Mouse (Mus musculus) splenic B cell, adult 2 months (primary cell): Measurements from ENCODE around the gene Clptm1.

Experiments used
- DNase-seq: peaks from one replicate; pipeline ENCODE4 v3.0.0-alpha.2; 2011; ENCODE audit warnings: low read depth, low spot score
- H3K27me3 ChIP-seq: 2 replicates; pipeline ENCODE4 v1.6.1; 2012; ENCODE audit warnings: mild to moderate bottlenecking, low read length, moderate library complexity, mixed read lengths; ENCODE audit not compliant: control insufficient read depth, poor library complexity, insufficient read depth, severe bottlenecking
- H3K36me3 ChIP-seq: 2 replicates; pipeline ENCODE4 v1.6.1; 2012; ENCODE audit warnings: mild to moderate bottlenecking, low read length, moderate library complexity, mixed read lengths; ENCODE audit not compliant: control insufficient read depth, poor library complexity, insufficient read depth, severe bottlenecking

Gene Clptm1

DNA sequence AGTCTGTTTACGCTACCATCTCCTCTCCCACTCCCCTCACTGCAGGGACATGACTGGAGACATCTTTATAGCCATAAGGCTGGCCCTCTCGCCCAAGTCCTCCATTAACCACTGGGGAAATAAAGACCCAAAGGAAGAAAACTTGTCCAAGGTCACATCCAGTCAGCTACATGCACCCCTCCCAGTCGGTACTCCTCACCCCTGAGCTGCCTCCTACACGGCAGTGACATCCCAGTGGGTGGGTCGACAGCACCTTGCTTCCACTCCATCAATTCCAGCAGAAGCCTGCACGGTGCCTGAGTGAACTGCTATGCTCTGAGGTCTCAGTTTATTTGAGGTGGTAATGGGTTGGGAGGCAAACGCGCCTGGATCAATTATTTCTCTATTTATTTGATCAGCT is 893 bp downstream of the Clptm1 start:
- no peak for DNase-seq
- H3K36me3 ChIP-seq: no peaks in the 10 kb centered on the region; the same call in 1 of the 2 replicates
- H3K27me3 ChIP-seq: no peaks in the 10 kb centered on the region

DNA sequence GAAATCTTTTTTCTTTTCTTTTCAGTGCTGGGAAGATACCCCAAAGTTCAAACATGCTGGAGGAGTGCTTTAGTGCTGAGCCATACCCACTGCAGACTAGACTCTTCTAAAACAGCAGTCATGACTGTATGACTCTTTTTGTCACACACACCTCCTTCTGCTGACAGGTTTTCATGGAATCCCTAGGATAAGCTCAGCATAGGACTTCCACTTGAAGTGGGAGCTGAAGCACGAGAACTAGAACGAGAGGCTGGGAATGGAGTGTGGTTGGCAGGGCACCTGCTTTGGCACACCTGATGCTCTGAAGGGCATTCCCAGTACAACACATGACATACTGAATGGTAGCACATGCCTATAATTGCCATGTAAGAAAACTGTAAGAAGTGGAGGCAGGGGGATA is 12.2 kb downstream of the Clptm1 start:
- Histone ChIP-seq H3K36me3 (peaks cover 8% of the 10 kb centered on the region), H3K27me3 (no peaks in the 10 kb centered on the region)
- DNase-seq: no peak

DNA sequence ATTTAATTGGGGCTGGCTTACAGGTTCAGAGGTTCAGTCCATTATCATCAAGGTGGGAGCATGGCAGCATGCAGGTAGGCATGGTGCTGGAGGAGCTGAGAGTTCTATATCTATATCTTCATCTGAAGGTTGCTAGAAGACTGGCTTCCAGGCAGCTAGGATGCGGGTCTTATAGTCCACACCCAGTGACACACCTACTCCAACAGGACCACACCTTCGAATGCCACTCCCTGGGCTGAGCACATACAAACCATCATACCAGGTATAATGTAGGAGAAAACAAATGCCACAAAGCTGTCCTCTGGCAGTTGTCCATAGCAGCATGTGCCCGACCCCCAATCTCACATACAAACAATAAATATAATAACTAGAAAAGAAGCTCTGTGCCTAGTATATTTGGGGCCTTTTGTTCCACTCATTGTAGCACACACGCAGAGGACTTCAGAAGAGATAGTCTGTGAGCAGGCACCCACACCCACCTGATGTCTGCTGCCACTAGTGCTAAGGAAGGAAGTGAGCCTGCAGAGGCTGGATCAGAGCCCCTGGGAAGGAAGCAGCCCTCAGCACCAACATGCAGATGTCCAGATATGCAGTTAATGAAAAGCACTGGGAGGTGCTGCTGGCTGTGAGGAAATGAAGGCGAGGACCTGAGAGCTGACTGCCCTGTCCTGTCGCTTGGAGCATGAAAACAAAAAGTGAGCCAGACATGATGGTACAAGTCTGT is 13.6 kb downstream of the Clptm1 start:
- Histone ChIP-seq H3K27me3 (no peaks in the 10 kb centered on the region), H3K36me3 (peaks cover 11% of the 10 kb centered on the region)
- DNase-seq: no peak

DNA sequence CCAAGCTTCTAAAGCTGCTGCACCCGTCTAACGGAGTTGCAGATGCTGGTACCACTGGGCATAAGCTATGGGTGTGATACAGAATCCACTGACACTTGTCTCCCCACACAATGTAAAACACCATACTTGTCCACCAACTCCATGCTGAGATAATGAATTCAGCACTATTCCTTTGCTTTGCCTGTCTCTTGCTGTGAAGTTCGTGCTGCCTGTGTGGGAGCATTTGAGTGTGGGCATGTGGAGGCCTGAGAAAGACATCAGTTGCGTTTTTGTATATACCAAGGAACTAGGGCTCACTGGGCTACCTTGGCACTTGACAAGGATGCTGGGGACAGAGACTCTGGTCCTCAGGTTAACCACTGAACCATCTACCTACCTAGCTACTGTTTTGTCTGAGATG is 23.6 kb downstream of the Clptm1 start:
- DNase-seq: no peak
- H3K27me3 ChIP-seq: no peaks in the 10 kb centered on the region
- peaks cover 30% of the 10 kb centered on the region for H3K36me3 ChIP-seq

DNA sequence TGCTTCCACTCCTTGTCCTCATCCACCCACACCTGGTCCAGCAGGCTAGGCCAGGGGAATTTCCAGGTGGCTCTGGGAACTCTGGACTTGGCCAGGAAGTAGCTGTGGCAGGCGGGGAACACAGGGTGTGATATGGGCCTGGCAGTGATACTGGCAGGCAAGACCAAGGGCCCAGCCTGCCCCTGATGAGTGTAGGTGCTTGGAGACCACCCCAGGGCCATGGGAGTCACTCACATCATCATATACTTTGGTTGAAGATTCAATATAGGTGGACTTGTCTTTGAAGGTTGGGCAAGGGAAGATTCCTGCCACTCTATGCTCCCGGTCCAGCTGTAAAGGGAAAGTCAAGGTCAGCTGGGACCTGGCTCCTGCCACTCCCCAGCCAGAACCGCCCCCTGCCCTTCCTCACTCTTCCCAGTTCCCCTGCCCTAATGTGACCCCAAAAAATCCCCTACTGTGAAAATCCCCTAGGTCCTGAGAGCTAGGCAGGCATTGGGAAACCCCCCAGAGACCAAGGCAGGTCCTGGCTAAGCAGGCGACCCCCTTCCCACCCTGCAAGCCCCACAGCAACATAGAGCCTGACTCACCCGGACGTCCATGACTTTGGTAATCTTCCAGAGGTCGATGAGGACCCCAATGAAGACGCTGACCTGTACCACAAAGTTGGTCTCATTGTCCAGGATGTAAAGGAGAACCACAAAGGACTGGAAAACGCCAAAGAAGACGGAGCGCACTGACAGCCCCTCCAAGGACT is 29.6 kb downstream of the Clptm1 start:
- no peak for DNase-seq
- peaks cover 22% of the 10 kb centered on the region for H3K36me3 ChIP-seq
- no peaks in the 10 kb centered on the region for H3K27me3 ChIP-seq

DNA sequence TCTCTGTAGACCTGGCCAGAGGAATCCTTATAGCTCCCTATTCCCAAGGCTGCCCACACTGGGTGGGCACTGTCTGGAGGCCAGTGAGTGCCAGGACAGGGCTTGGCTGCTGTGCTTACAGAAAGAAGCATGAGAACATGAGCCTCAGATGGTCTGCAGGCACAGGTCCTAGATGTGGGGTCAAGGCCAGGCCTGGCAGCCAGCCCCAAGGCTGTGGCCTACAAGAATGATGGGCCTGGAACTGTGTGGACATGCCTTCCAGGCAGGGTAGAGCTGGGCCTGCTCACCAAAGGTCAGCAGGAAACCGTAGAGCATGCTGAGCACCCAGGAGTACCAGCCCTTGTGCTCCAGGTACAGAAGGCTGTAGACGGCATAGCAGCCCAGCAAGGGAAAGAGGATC is 30.2 kb downstream of the Clptm1 start:
- H3K36me3 ChIP-seq: peaks cover 22% of the 10 kb centered on the region
- H3K27me3 ChIP-seq: no peaks in the 10 kb centered on the region
- no peak for DNase-seq

DNA sequence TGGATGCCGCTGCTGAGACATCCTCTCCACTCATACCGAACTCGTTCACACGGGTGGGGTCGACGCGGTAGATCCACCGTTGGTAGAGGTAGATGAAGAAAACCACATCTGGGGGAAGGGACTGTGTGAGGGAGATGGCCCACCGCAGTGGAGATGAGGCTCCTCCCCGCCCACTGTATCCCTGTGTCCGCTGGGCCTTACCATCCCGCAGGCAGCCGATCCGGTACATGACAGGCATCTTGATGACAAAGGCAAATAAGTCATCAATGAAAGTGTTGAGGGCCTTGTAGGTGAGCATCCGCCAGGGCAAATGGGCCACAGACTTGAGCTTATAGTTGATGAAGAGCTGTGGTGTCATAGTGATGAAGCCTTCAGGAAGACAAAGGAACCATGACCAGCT is 31.0 kb downstream of the Clptm1 start:
- Histone ChIP-seq H3K27me3 (no peaks in the 10 kb centered on the region), H3K36me3 (peaks cover 22% of the 10 kb centered on the region)
- no peak for DNase-seq

DNA sequence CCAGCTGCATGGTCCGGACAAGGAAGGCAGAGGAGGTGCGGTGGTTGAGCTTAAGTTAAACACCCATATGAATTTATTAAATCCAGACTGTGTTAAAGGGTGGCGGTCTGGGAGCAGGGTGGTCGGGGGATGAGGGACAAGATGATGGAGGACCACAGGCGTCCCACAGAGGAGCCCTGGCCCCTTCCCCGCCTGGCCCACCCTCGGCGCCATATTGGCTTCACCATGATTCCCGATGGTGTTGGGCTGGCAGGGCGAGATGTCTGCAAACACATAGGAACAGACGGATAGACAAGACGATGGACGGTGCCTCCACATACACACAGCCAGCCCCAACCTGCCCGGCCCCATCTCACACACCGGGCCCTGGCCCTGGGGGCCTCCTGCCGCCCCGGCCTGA is 31.6 kb downstream of the Clptm1 start:
- no peaks in the 10 kb centered on the region for H3K27me3 ChIP-seq

DNA sequence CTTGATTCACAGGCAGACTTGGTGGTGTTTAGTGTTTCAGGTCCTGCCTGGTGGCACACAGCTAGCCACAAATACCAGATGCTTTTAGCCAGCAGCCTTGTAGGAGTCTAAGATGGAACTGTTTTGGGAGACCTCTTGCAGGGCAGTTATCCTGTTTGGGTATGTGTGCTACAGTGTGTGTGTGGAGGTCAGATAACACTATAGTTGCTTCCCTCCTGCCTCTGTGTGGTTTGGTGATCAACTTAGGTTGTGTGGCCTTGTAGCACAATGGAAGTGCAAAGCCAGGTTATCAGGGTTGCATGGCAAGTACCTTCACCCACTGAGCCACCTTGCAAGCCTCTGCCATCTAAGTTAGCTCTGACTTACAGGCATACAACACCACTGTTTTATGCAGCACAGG is 32.1 kb downstream of the Clptm1 start:
- Histone ChIP-seq H3K36me3 (peaks cover 11% of the 10 kb centered on the region), H3K27me3 (no peaks in the 10 kb centered on the region)
- DNase-seq: no peak

More for the DNA sequence above, 31.6 kb downstream of the Clptm1 start:
- no peak for DNase-seq
- H3K36me3 ChIP-seq: peaks cover 16% of the 10 kb centered on the region

DNA sequence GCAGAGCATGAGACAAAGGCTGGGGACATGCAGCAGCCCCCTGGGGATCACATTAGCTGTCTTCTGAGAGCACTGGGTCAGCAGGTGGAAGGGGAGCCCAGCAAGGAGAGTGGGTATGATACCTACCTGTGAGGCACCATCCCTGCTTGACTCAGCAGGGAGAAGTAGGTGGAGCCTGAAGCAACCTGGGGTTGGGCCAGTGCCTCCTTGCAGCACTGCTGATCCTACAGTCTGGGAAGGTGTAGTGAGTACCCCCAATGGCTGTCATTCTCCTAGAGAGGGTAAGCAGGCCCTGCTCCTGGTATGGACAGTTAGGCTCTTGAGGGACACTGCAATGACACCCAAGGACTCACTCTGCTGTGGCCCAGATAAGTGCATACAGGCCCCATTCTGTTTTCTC is 32.6 kb downstream of the Clptm1 start:
- H3K36me3 ChIP-seq: peaks cover 11% of the 10 kb centered on the region
- H3K27me3 ChIP-seq: no peaks in the 10 kb centered on the region
- no peak for DNase-seq

DNA sequence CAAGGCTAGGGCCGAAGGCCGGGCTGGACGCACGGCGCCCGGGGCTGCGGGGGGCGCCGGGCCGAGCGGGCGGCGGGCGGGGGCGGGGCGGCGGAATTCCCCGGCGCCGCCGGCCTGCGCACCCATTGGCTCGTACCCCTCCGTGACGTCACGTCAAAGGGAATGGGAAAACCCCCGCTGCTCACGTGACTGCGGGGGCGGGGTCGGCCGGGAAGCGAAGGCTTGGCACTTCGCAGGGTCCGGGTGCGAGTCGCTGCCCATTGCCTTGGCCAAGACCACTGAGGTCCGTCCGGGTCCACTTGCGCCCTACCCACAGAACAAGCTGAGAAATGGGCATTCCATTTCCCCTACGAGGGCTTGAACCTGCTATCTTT is 35.5 kb downstream of the Clptm1 start, which contains the start of gene Relb:
Relb (minus strand) TSS at position 78 of the 374 bp plus-strand sequence.
- H3K27me3 ChIP-seq: no peaks in the 10 kb centered on the region
- peaks cover 14% of the 10 kb centered on the region for H3K36me3 ChIP-seq
- peak; percentile 96 for DNase-seq

DNA sequence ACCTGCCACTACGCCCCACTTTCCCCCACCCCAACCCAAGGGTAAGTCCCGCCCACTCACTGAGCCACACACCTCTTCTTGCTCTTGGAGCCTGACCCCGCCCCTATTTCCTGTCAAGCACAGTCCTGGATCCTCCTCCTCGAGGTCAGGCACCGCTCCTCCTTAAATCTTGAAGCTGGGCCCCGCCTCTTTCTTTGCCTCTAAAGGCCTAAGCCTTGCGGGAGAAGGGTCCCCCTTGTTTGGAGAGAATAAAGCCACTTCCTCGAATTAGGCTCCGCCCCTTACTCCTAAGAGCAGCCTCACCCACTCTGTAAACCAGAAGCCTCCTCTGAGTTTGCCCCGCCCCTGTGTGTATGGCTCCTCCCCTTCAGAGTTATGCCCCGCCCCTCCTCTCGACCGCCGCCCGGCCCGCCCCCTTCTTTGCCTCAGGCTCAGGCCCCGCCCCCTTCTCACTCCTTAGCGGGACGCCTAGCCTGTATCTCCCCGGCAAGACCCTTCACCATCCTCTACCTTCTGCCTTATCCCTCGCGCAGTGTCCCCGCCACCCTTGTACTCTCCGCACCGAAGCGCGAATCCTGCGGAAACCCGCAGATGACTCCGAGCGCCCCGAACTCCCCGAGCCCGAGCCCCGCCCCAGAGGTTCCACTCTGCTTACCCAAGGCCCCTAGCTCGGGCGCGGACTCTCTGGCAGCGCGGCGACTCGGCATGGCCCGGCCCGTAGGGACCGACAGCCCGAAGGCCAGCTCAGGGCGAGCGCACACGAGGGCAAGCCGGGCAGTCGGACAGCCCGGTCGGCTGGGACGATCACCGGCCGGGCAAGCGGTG is 36.1 kb downstream of the Clptm1 start:
- Histone ChIP-seq H3K27me3 (no peaks in the 10 kb centered on the region; the same call in 1 of the 2 replicates), H3K36me3 (peaks cover 18% of the 10 kb centered on the region)
- DNase-seq: peak; percentile 99

DNA sequence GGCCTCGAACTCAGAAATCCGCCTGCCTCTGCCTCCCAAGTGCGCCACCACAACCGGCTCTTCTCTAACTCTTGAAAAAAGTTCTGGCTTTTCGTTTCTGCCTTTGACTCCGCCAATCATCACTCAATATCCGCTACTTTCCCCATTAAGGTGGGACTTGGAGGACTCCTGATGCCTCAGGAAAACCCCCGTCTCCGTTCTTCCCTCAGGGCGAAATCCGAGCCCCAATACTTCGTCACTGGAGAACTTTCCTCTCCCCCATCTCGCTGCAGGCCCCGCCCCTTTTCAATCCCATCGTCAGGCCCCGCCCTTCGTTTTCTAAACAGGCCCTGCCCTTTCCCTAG is 36.7 kb downstream of the Clptm1 start:
- peaks cover 16% of the 10 kb centered on the region for H3K36me3 ChIP-seq
- DNase-seq: no peak

DNA sequence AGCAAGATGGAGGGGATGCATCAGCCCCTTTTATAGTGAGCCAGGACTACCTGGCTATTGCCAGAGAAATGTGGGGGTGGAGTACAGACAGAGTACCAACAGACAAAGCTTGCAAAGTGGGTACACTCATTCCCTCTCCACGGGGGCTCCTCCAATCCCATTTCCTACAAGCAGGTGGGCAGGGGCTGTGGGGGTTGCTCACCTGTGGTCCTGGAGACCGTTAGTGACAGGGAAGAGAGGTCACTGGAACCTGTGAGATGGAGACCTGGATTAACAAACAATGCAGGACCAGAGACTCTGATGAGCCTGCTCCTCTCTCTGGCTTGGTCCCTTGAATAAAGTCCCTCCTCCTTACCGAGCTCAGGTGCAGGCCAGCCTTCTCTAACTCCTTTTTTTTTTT is 37.1 kb downstream of the Clptm1 start:
- DNase-seq: no peak
- no peaks in the 10 kb centered on the region; the same call in 1 of the 2 replicates for H3K27me3 ChIP-seq

More for the DNA sequence above, 36.7 kb downstream of the Clptm1 start:
- no peaks in the 10 kb centered on the region; the same call in 1 of the 2 replicates for H3K27me3 ChIP-seq

DNA sequence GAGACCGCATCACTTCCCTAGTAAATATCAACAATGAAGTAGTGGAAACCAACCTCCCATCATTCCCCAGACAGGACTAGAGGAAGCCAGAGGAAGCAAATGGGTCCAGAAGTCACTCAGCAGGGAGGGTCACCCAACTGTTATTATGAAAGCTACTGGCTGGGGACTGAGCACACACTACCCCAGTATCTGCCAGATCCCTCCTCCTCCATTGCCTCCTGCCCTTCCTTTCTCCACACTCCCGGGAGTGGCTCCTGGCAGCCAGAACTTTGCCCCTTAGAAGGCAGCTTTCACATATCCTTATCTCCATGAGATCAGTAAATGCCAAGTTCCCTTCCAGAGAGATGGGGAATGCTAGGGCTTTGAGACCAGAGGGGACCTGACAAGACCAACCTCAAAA is 41.4 kb downstream of the Clptm1 start:
- Histone ChIP-seq H3K27me3 (no peaks in the 10 kb centered on the region; the same call in 1 of the 2 replicates), H3K36me3 (peaks cover 20% of the 10 kb centered on the region)
- DNase-seq: no peak

More for the DNA sequence above, 37.1 kb downstream of the Clptm1 start:
- H3K36me3 ChIP-seq: peaks cover 16% of the 10 kb centered on the region
